Mouse (Mus musculus) heart, embryonic 10.5 days (tissue): ENCODE measurements at regions not wholly inside any gene's neighbourhood (a gene's known extent, or its start where the extent isn't known, plus 50 kb on each side); places are given as distances from the start of the nearest gene placed in this dataset.

Experiments used
- DNase-seq: peaks from one replicate; pipeline ENCODE4 v3.0.0-alpha.2; 2017; ENCODE audit warnings: low spot score
- H3K27ac ChIP-seq: fragments of 300-500 bp; sonication (generic); 2 replicates; pipeline ENCODE4 v1.5.1; 2016; ENCODE audit warnings: mild to moderate bottlenecking
- H3K27me3 ChIP-seq: fragments of 300-500 bp; sonication (generic); 2 replicates; pipeline ENCODE4 v1.6.1; 2016; ENCODE audit warnings: mild to moderate bottlenecking; ENCODE audit not compliant: poor library complexity, insufficient read depth, severe bottlenecking
- H3K36me3 ChIP-seq: fragments of 300-500 bp; sonication (generic); 2 replicates; pipeline ENCODE4 v1.6.1; 2016; ENCODE audit warnings: mild to moderate bottlenecking, moderate library complexity
- H3K4me1 ChIP-seq: fragments of 300-500 bp; sonication (generic); 2 replicates; pipeline ENCODE4 v1.6.1; 2016; ENCODE audit warnings: mild to moderate bottlenecking
- H3K4me3 ChIP-seq: fragments of 300-500 bp; sonication (generic); 2 replicates; pipeline ENCODE4 v1.5.1; 2016; ENCODE audit warnings: mild to moderate bottlenecking, moderate library complexity
- H3K9me3 ChIP-seq: fragments of 300-500 bp; sonication (generic); 2 replicates; pipeline ENCODE4 v1.6.1; 2016; ENCODE audit warnings: mild to moderate bottlenecking, moderate library complexity
- WGBS: fragments of 180-500 bp; shearing (Covaris S2); methylation state at CpG from one replicate; pipeline ENCODE4 v1.1.7; 2016; 5-methylcytosine and 5-hydroxymethylcytosine counted together

GRCm38 (mm10) chr12:46492465-46492864, 326.3 kb downstream of the Nova1 start:
- H3K27me3 ChIP-seq: no peaks in the 10 kb centered on the region
- H3K4me3 ChIP-seq: no peak overlapping the region
- H3K27ac ChIP-seq: no peak overlapping the region
- no peaks in the 10 kb centered on the region for H3K4me1 ChIP-seq
- no peak for DNase-seq
- H3K36me3 ChIP-seq: no peaks in the 10 kb centered on the region
- WGBS: 89% methylated on average over 6 of the region's 6 CpGs
- no peaks in the 10 kb centered on the region for H3K9me3 ChIP-seq

- no peak for DNase-seq
- H3K4me1 ChIP-seq: no peaks in the 10 kb centered on the region
- H3K9me3 ChIP-seq: no peaks in the 10 kb centered on the region
- no peaks in the 10 kb centered on the region for H3K36me3 ChIP-seq
- H3K4me3 ChIP-seq: no peak overlapping the region
- H3K27ac ChIP-seq: no peak overlapping the region
- H3K27me3 ChIP-seq: no peaks in the 10 kb centered on the region
Measured at GRCm38 (mm10) chr12:46450888-46451287, 367.8 kb downstream of the Nova1 start.

- 82% methylated on average over 7 of the region's 7 CpGs for WGBS
- H3K9me3 ChIP-seq: no peaks in the 10 kb centered on the region
- no peak for DNase-seq
- H3K4me1 ChIP-seq: no peaks in the 10 kb centered on the region
- no peaks in the 10 kb centered on the region for H3K27me3 ChIP-seq
- H3K36me3 ChIP-seq: no peaks in the 10 kb centered on the region
- no peak overlapping the region for H3K27ac ChIP-seq
- no peak overlapping the region for H3K4me3 ChIP-seq
Measured at GRCm38 (mm10) chr12:46444644-46445313, 373.9 kb downstream of the Nova1 start.

- 70% methylated on average over 4 of the region's 4 CpGs for WGBS
Measured at GRCm38 (mm10) chr12:46419591-46419990, 399.1 kb downstream of the Nova1 start.

GRCm38 (mm10) chr12:46418990-46419389, 399.7 kb downstream of the Nova1 start:
- Histone ChIP-seq H3K27me3 (no peaks in the 10 kb centered on the region), H3K36me3 (no peaks in the 10 kb centered on the region), H3K9me3 (no peaks in the 10 kb centered on the region), H3K27ac (no peak overlapping the region), H3K4me1 (no peaks in the 10 kb centered on the region), H3K4me3 (no peak overlapping the region)
- no peak for DNase-seq
- 79% methylated on average over 4 of the region's 4 CpGs for WGBS

More at GRCm38 (mm10) chr12:46419591-46419990, 399.1 kb downstream of the Nova1 start:
- Histone ChIP-seq H3K27me3 (no peaks in the 10 kb centered on the region), H3K4me3 (no peak overlapping the region), H3K9me3 (no peaks in the 10 kb centered on the region), H3K27ac (no peak overlapping the region), H3K4me1 (no peaks in the 10 kb centered on the region), H3K36me3 (no peaks in the 10 kb centered on the region)
- no peak for DNase-seq

GRCm38 (mm10) chr12:46416765-46417404, 401.8 kb downstream of the Nova1 start:
- H3K4me1 ChIP-seq: no peaks in the 10 kb centered on the region
- H3K4me3 ChIP-seq: no peak overlapping the region
- no peaks in the 10 kb centered on the region for H3K9me3 ChIP-seq
- H3K27ac ChIP-seq: no peak overlapping the region
- no peaks in the 10 kb centered on the region for H3K36me3 ChIP-seq
- no peak for DNase-seq
- 78% methylated on average over 3 of the region's 3 CpGs for WGBS
- H3K27me3 ChIP-seq: no peaks in the 10 kb centered on the region

- no peaks in the 10 kb centered on the region for H3K4me1 ChIP-seq
- no peak for DNase-seq
- H3K9me3 ChIP-seq: no peaks in the 10 kb centered on the region
- H3K27ac ChIP-seq: no peak overlapping the region
- H3K36me3 ChIP-seq: no peaks in the 10 kb centered on the region
- H3K27me3 ChIP-seq: no peaks in the 10 kb centered on the region
- H3K4me3 ChIP-seq: no peak overlapping the region
Measured at GRCm38 (mm10) chr12:46416250-46416649, 402.5 kb downstream of the Nova1 start.

- H3K36me3 ChIP-seq: no peaks in the 10 kb centered on the region
- no peaks in the 10 kb centered on the region for H3K4me1 ChIP-seq
- peak overlapping the region; percentile 62; the same call in 1 of the 2 replicates for H3K27ac ChIP-seq
- no peaks in the 10 kb centered on the region for H3K9me3 ChIP-seq
- no peaks in the 10 kb centered on the region for H3K27me3 ChIP-seq
- H3K4me3 ChIP-seq: no peak overlapping the region
- peak; percentile 93 for DNase-seq
Measured at GRCm38 (mm10) chr12:46405674-46406073, 413.1 kb downstream of the Nova1 start.

GRCm38 (mm10) chr12:46399653-46399975, 419.1 kb downstream of the Nova1 start:
- Histone ChIP-seq H3K9me3 (no peaks in the 10 kb centered on the region), H3K27ac (peak overlapping the region; percentile 72), H3K27me3 (no peaks in the 10 kb centered on the region), H3K4me3 (peak overlapping the region; percentile 67), H3K4me1 (no peaks in the 10 kb centered on the region), H3K36me3 (no peaks in the 10 kb centered on the region)
- WGBS: 2% methylated on average over 14 of the region's 14 CpGs
- peak; percentile 75 for DNase-seq

GRCm38 (mm10) chr12:46398875-46399652, 419.7 kb downstream of the Nova1 start:
- peak overlapping the region; percentile 72 for H3K27ac ChIP-seq
- no peaks in the 10 kb centered on the region for H3K4me1 ChIP-seq
- H3K9me3 ChIP-seq: no peaks in the 10 kb centered on the region
- peak; percentile 77 for DNase-seq
- WGBS: 5% methylated on average over 23 of the region's 23 CpGs
- no peaks in the 10 kb centered on the region for H3K27me3 ChIP-seq
- no peaks in the 10 kb centered on the region for H3K36me3 ChIP-seq
- H3K4me3 ChIP-seq: peak overlapping the region; percentile 67

GRCm38 (mm10) chr12:46395245-46395644, 423.5 kb downstream of the Nova1 start:
- Histone ChIP-seq H3K36me3 (no peaks in the 10 kb centered on the region), H3K4me1 (no peaks in the 10 kb centered on the region), H3K27me3 (no peaks in the 10 kb centered on the region), H3K9me3 (no peaks in the 10 kb centered on the region), H3K4me3 (no peak overlapping the region), H3K27ac (no peak overlapping the region)
- 87% methylated on average over 4 of the region's 4 CpGs for WGBS
- DNase-seq: no peak

GRCm38 (mm10) chr12:46393769-46394168, 425.0 kb downstream of the Nova1 start:
- H3K4me1 ChIP-seq: no peaks in the 10 kb centered on the region
- no peak for DNase-seq
- no peak overlapping the region for H3K27ac ChIP-seq
- no peaks in the 10 kb centered on the region for H3K27me3 ChIP-seq
- H3K36me3 ChIP-seq: no peaks in the 10 kb centered on the region
- H3K9me3 ChIP-seq: no peaks in the 10 kb centered on the region
- no peak overlapping the region for H3K4me3 ChIP-seq

- H3K9me3 ChIP-seq: no peaks in the 10 kb centered on the region
- no peaks in the 10 kb centered on the region for H3K27me3 ChIP-seq
- H3K4me1 ChIP-seq: no peaks in the 10 kb centered on the region
- no peaks in the 10 kb centered on the region for H3K36me3 ChIP-seq
- no peak overlapping the region for H3K27ac ChIP-seq
- H3K4me3 ChIP-seq: no peak overlapping the region
- DNase-seq: no peak
Measured at GRCm38 (mm10) chr12:46378914-46379313, 439.8 kb downstream of the Nova1 start.
